Mouse (Mus musculus) embryonic fibroblast, embryonic 13.5 days (primary cell): ENCODE measurements around the gene Emc9. TPM values are rescaled to one million over a fixed set of nuclear protein-coding genes. Genes with fewer than 3 reads are reported as not detected.

Source experiments
- H3K27ac ChIP-seq: 2 replicates; pipeline ENCODE4 v1.5.1; 2012; ENCODE audit warnings: low read length, control low read depth, inconsistent platforms; ENCODE audit not compliant: insufficient read depth
- H3K4me1 ChIP-seq: 2 replicates; pipeline ENCODE4 v1.6.1; 2011; ENCODE audit warnings: low read length; ENCODE audit not compliant: control insufficient read depth, insufficient read depth
- H3K4me3 ChIP-seq: 2 replicates; pipeline ENCODE4 v1.5.1; 2011; ENCODE audit warnings: mild to moderate bottlenecking, control low read depth, low read length; ENCODE audit not compliant: insufficient read depth
- CTCF ChIP-seq: IDR thresholded peaks from 2 replicates; pipeline ENCODE4 v1.5.1; 2011; ENCODE audit warnings: mild to moderate bottlenecking, control low read depth, low read length, moderate library complexity, borderline replicate concordance; ENCODE audit not compliant: insufficient read depth
- POLR2A ChIP-seq: IDR thresholded peaks from 2 replicates; pipeline ENCODE4 v1.6.1; 2011; ENCODE audit warnings: low read depth, mild to moderate bottlenecking, control low read depth, low read length, moderate library complexity
- polyA plus RNA-seq: library from polyadenylated mRNA; stranded (reverse); fragments of >200 nt; gene quantifications from 2 replicates; pipeline ENCODE4 v1.2.4, GENCODE M21; 2011; ENCODE audit warnings: low read depth; ENCODE audit not compliant: missing spikeins, insufficient read length

Gene Emc9
- polyA plus RNA-seq, 1 experiment, result 8.9 TPM

GRCm38 (mm10) chr14:55551794-55552193 is 33.3 kb downstream of the Emc9 start:
- TF ChIP-seq CTCF (no peak), POLR2A (peak; percentile 62)

GRCm38 (mm10) chr14:55551347-55551746 is 33.8 kb downstream of the Emc9 start:
- H3K27ac ChIP-seq, result no peak overlapping the region
- no peak overlapping the region for H3K4me3 ChIP-seq
- TF ChIP-seq CTCF (no peak), POLR2A (peak; percentile 20; the same call in 1 of the 2 replicates)
- H3K4me1 ChIP-seq, result no peaks in the 10 kb centered on the region

More at GRCm38 (mm10) chr14:55551794-55552193, 33.3 kb downstream of the Emc9 start:
- Histone ChIP-seq H3K4me3 (no peak overlapping the region), H3K4me1 (no peaks in the 10 kb centered on the region), H3K27ac (no peak overlapping the region)

DNA sequence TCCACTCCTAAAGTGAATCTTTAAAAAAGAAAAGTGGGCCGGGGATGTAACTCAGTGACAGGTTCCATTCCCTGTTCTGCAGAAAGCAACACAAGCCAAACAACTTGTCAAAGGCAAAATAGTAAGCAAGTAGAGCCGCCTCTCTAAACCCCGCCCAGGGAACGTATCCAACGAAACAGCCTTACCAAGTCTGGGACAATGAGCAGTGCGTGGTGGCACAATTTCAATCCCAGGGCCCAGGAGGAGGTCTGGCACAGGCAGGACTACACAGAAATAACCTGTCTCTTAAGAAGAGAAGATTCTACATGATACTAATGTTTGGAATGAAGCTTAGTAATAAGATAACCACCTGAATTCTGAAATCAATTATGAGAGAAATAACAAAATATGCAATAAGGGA is 34.9 kb downstream of the Emc9 start:
- Histone ChIP-seq H3K4me3 (no peak overlapping the region), H3K4me1 (no peaks in the 10 kb centered on the region), H3K27ac (no peak overlapping the region)
- TF ChIP-seq CTCF (no peak), POLR2A (no peak)

DNA sequence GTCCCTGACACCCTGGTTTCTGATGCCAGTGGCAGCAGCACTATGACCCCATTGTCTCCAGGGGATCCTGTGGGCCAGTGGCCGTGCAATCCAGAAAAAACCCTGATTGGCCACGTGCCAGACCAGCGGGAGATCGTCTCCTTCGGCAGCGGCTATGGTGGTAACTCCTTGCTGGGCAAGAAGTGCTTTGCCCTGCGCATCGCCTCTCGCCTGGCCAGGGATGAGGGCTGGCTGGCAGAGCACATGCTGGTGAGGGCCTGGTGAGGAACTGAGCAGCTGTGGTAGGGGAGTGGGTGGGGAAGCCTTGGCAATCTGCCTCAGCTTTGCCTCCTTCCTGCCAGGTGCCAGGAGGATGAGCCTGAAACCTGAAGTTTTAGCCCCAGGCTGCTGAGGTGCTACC is 40.8 kb downstream of the Emc9 start:
- Histone ChIP-seq H3K4me1 (0 out of 2 replicates have a peak, but pooled peaks cover 2% of the 10 kb centered on the region), H3K4me3 (no peak overlapping the region), H3K27ac (no peak overlapping the region)

DNA sequence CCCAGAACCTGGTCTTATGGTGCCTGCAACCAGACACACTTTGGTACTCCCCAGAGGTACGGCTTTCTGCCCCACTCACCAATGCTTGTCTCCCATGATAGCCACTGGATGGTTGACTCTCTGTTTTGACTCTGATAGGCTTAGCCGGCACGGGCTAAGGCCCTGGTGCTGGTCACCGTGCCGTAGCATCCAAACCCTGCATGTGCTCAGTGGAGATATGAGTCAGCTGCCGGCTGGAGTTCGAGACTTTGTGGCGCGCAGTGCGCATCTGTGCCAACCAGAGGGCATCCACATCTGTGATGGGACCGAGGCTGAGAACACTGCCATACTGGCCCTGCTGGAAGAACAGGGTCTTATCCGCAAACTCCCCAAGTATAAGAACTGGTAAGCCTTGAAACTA is 42.8 kb downstream of the Emc9 start:
- Histone ChIP-seq H3K4me1 (0 out of 2 replicates have a peak, but pooled peaks cover 2% of the 10 kb centered on the region), H3K27ac (no peak overlapping the region), H3K4me3 (no peak overlapping the region)
- no peak for TF ChIP-seq CTCF
- TF ChIP-seq POLR2A, result no peak

More for the DNA sequence above, 40.8 kb downstream of the Emc9 start:
- no peak for TF ChIP-seq CTCF
- no peak for TF ChIP-seq POLR2A

DNA sequence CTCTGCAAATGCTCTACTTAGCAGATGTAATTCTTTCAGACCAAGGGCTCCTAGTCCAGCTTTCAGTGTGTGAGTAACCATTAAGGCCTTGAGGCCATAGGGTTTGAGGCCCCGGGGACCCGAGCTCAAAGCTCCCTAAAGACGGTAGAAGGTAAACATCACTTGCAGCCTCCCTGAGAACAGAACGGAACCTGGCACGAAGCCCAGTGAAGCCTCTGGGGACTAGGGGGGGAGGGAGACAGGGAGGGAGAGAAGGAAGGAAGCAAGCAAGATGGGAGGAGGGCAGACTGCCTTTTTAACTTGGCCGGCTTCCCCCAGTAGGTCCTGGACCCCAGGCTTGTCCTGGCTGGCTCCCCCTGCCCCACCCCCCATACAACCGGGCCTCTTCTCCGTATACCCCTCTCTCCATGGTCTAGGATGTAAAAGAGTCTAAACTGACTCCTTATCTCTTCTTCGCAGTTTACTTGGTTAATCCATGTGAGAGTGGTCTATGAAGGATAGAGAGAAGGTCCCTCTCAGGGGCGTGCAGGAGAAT is 44.2 kb downstream of the Emc9 start:
- Histone ChIP-seq H3K4me3 (peak overlapping the region; percentile 83), H3K4me1 (0 out of 2 replicates have a peak, but pooled peaks cover 2% of the 10 kb centered on the region), H3K27ac (peak overlapping the region; percentile 23; the same call in 1 of the 2 replicates)
- TF ChIP-seq POLR2A (peak; percentile 34; the same call in 1 of the 2 replicates), CTCF (no peak)

GRCm38 (mm10) chr14:55540067-55540786 is 44.9 kb downstream of the Emc9 start, which contains the start of gene Pck2:
Gene Pck2 (plus strand): TSS chr14:55540266.
- Histone ChIP-seq H3K27ac (peak within 1 kb of the TSS; percentile 95), H3K4me3 (peak within 1 kb of the TSS; percentile 83), H3K4me1 (0 out of 2 replicates have a peak, but pooled peaks cover 2% of the 10 kb centered on the region)
- TF ChIP-seq CTCF (no peak), POLR2A (peak; percentile 92)

GRCm38 (mm10) chr14:55536116-55536745 is 48.9 kb downstream of the Emc9 start:
- Histone ChIP-seq H3K4me3 (no peak overlapping the region), H3K4me1 (no peaks in the 10 kb centered on the region), H3K27ac (no peak overlapping the region)
- TF ChIP-seq POLR2A (no peak), CTCF (peak; percentile 77; the same call in 1 of the 2 replicates)

Other genes with a start within 250 kb of the Emc9 start
- gene Dhrs4, start 106.5 kb downstream of the Emc9 start, polyA plus RNA-seq, result 39.6 and 51.8 TPM in 2 replicates
- 0.77 and 2.9 TPM in 2 replicates for gene Carmil3, start 94.7 kb downstream of the Emc9 start, polyA plus RNA-seq
- not detected in 2 replicates for gene Cpne6, start 74.9 kb downstream of the Emc9 start, polyA plus RNA-seq
- not detected in 2 replicates for gene Nrl, start 60.3 kb downstream of the Emc9 start, polyA plus RNA-seq
- 120 and 151 TPM in 2 replicates for gene Pck2, start 45.0 kb downstream of the Emc9 start, polyA plus RNA-seq
- 19.4 and 20.7 TPM in 2 replicates for gene Dcaf11, start 25.3 kb downstream of the Emc9 start, polyA plus RNA-seq
- gene A730061H03Rik, start 24.9 kb downstream of the Emc9 start, polyA plus RNA-seq, result not detected in 2 replicates
- gene Fitm1, start 9.7 kb downstream of the Emc9 start, polyA plus RNA-seq, result not detected in 2 replicates
- gene Psme1, start 7.2 kb downstream of the Emc9 start, polyA plus RNA-seq, result 87.2 and 116 TPM in 2 replicates
- 169 and 242 TPM in 2 replicates for gene Psme2, start 5.8 kb upstream of the Emc9 start, polyA plus RNA-seq
- gene Rnf31, start 6.4 kb upstream of the Emc9 start, polyA plus RNA-seq, result 17.0 and 24.7 TPM in 2 replicates
- 24.2 and 33.2 TPM in 2 replicates for gene Irf9, start 18.3 kb upstream of the Emc9 start, polyA plus RNA-seq
- 0.65 TPM in 1 of 2 replicates, not detected in the other for gene Rec8, start 32.7 kb upstream of the Emc9 start, polyA plus RNA-seq
- 131 and 143 TPM in 2 replicates for gene Ipo4, start 50.7 kb upstream of the Emc9 start, polyA plus RNA-seq
- 13.1 and 22.2 TPM in 2 replicates for gene Gm49378, start 52.6 kb upstream of the Emc9 start, polyA plus RNA-seq
- gene Tm9sf1, start 58.5 kb upstream of the Emc9 start, polyA plus RNA-seq, result 77.1 and 90.9 TPM in 2 replicates
- gene Tssk4, start 64.9 kb upstream of the Emc9 start, polyA plus RNA-seq, result 0.73 and 0.81 TPM in 2 replicates
- 28.9 and 30.0 TPM in 2 replicates for gene Mdp1, start 75.2 kb upstream of the Emc9 start, polyA plus RNA-seq
- 33.6 and 34.1 TPM in 2 replicates for gene Gmpr2, start 86.6 kb upstream of the Emc9 start, polyA plus RNA-seq
- gene Nedd8, start 86.8 kb upstream of the Emc9 start, polyA plus RNA-seq, result 287 and 295 TPM in 2 replicates
- 19.7 and 20.8 TPM in 2 replicates for gene Tinf2, start 96.5 kb upstream of the Emc9 start, polyA plus RNA-seq
- 0.25 and 0.32 TPM in 2 replicates for gene Tgm1, start 128.6 kb upstream of the Emc9 start, polyA plus RNA-seq
- gene Rabggta, start 137.0 kb upstream of the Emc9 start, polyA plus RNA-seq, result 11.5 and 16.3 TPM in 2 replicates
- gene Dhrs1, start 160.4 kb upstream of the Emc9 start, polyA plus RNA-seq, result 55.1 and 61.6 TPM in 2 replicates
- gene Nop9, start 160.4 kb upstream of the Emc9 start, polyA plus RNA-seq, result 36.4 and 37.5 TPM in 2 replicates
- gene Cideb, start 173.2 kb upstream of the Emc9 start, polyA plus RNA-seq, result 0.95 TPM in 1 of 2 replicates, not detected in the other
- 2.0 TPM in 2 replicates for gene Ltb4r2, start 176.1 kb upstream of the Emc9 start, polyA plus RNA-seq
- 0.82 and 1.0 TPM in 2 replicates for gene Ltb4r1, start 180.7 kb upstream of the Emc9 start, polyA plus RNA-seq
- 8.7 and 18.0 TPM in 2 replicates for gene Adcy4, start 198.8 kb upstream of the Emc9 start, polyA plus RNA-seq
- 109 and 141 TPM in 2 replicates for gene Ripk3, start 203.6 kb upstream of the Emc9 start, polyA plus RNA-seq
- gene Nfatc4, start 237.8 kb upstream of the Emc9 start, polyA plus RNA-seq, result 88.8 and 98.2 TPM in 2 replicates